Mouse (Mus musculus): ENCODE measurements around the gene Pabpn1l.

Pabpn1l gene

DNA sequence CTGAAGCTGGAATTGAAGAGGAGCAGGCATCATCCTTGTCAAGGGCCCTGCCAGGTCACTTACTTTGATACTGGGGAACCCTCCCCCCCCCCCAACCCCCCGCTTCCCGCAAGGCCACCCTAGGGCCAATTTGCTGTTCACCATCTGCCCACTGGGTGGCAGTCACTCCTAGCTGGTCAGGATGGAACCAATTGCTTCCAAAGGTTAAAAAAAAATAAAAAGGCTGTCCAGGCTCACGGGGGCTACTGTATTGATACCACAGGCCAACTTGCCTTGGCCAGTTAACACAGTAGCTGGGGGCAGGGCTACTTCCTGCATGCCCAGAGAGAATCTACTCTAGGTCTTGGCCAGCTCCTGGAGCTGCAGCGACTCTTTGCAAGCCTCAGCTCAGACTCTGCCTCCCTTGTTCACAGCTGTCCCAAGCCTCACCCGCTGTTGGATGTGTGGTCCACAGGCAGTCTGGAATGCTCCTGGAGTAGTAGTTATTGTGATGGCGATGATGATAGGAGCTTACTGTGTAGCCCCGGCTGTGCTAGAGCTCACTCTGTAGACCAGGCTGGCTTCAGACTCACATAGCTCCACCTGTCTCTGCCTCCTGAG lies 4.5 kb downstream of the Pabpn1l start:
- peak; percentile 67 to 88 for DNase-seq (ENCODE audit: low spot score in 2 of 2)

DNA sequence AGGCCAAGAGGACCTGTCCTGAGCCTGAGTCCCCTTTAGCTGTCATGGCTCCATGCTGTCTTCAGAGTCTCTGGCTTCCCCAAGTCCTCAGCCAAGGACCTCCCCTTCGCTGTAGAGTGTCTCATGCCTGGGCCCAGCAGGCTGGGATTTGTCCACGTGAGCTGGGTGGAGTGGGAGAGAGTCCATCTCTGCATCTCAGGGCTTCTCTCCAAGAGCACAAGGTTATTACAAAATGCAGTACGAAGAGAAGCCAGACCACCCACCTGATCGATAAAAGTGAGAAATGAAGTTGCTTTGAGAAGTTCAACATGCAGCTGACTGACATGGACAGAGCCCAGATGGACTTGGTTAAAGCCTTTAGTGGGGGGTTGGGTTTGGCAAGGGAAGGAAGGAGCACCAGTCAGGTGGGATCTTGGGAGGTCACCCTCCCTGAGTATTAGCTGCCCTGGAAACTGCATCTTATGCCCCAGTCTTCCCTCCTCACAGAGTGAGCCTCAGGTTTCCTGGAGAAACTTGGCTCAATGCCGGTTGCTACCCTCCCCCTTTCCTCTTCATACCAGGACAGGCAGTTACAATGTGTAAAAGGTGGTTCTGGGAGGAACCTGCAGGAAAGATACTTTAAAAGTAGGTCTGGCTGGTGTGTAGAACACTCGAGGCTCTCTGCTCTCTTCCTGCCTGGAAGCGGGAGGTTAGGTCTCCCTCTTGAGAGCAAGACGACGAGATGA lies 6.2 kb downstream of the Pabpn1l start:
- peak in 1 of 2 experiments; percentile 50 for DNase-seq (ENCODE audit: low spot score in 2 of 2)

DNA sequence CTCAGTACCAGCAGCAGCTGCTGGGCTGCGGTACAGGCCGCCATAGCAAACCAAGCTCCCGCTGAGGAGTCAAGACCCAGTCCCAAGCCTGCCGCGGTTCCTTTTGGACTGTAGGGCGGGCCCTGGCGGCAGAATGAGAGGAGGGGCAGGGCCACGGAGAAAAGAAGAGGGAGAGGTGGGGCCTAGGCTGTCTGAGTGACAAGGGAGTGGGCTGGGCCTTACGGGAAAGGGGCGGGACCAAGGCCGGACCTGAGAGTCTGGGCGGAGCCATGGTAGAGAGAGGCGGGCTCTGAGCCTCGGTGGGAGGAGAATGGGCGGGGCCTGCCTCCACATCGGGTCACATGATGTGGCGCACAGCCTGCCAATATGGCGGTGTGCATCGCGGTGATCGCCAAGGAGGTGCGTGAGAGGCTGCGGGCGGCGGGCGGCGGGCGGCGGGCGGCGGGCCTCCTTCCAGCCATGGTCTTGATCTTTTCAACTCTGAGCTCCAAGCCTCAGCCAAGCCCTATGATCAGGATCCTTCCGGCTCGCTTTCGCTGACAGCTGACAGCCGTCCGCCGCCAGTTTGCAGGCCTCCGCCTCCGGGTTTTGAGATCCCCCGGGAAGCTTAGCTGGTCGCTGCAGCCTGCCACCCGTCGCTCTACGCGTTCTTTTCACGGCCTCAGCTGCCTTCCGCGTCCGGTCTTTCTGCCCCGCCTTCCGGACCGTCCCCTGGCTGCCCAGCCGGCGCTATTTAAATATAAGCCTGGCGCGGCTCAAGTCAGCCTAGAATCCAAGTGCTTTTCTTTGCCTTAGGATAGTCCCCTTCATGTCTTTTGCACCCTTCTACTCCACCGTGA lies 11.0 kb downstream of the Pabpn1l start, which contains the start of the genes Galns and Trappc2l:
Galns (minus strand) TSS at position 169 of the 839 bp plus-strand sequence.
Trappc2l (plus strand) TSS at position 346 of the 839 bp plus-strand sequence.
- DNase-seq (ENCODE audit: low spot score in 2 of 2): peak; percentile 93 to 96

DNA sequence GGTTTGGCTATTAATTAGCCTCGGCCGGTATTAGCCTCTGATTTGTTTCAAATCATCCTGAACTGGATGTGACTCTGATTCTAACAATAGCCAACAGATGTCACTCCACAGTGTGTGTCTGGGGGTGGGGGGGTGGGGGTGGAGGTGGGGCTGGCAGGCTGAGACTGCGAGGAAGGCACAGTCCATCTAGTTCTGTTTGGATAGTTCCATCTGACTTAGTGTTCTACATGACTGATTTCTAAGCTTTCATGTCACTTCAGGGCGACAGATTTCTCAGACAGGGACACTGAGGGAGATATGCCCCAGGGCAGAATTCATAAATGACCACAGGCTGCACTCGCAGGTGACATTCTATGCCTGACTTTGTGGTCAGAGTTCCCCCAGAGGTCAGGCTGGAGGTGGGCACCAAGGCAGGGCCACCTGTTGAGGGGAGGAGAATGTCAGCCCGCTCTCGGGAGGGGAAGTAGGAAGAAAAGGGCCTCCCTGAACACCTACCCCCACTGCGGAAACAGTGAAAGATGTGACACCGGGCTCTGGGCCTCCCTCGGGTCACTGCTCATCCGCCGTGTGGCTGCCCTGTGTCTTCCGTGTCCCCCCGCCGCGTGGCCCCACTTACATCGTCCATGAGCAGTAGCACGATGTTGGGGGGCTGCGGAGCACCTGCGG lies 11.8 kb downstream of the Pabpn1l start:
- no peak for DNase-seq (ENCODE audit: low spot score in 2 of 2)

DNA sequence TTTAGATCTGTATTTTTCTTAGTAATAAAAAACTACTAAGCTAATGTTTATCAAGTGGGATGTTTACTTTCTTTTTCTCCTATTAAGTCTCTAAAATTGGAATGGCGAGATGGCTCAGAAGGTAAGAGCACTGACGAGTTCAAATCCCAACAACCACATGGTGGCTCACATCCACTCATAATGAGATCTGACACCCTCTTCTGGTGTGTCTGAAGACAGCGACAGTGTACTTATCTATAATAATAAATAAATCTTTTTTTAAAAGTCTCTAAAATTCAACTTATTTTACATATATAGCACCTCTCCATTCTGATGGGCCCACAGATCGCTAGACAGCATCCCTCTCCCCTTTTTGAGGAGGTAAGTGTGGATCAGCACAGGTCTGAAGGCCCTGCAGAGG lies 12.3 kb downstream of the Pabpn1l start:
- DNase-seq (ENCODE audit: low spot score in 2 of 2): no peak

DNA sequence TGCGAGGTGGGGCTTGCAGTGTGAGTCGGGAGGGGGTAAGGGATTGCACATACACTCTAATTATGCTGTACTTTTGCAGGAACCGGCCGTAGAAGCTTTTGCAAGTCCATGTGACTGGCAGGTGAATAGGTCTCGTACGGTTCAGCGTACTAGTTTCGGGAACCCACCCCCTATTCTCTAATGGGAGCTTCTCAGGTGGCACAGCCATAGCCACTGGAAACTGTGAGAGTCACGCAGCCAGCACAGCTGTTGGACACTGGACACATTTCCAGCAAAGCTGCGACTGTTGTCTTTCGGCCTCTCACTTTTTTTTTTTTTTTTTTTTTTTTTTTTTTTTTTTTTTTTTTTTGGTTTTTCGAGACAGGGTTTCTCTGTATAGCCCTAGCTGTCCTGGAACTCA lies 15.7 kb downstream of the Pabpn1l start:
- DNase-seq (ENCODE audit: low spot score in 2 of 2): no peak

DNA sequence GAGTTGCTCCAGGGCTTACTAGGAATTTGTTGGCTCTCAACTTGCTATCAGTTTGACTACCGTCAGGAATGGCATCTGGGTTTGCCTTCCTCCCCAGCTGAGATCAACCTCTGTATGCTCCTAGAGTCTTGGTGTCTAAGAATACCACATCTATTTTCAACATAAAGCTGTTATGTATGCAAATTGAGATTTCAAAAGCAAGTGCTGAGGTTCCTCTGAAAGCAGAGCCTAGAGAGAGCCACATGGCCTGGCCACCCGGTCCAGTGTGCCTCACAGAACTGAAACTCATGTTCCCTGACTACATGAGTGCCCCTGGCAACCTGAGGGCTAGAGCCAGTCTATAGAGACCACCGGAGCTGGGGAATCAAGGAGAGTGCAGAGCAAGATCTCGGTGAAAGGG lies 17.2 kb downstream of the Pabpn1l start:
- no peak for DNase-seq (ENCODE audit: low spot score in 2 of 2)

DNA sequence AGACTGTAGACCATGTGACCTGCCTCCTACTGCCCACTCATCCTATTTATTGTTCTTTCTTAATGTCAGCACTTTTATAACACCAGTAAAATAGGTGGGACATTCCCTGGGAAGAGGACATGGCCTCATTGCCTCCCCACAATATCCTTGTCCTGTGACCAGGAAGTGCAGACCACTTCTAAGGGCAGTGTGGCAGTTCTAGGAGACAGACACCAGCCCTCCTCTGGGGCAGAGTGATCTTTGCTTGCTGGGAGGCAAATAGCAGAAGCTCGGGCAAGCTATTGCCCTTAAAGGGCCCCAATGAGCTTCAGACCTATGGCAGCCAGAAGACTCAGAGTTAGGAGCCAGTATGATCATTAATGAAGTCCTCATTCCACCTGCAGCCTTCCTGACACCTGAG lies 17.9 kb downstream of the Pabpn1l start:
- DNase-seq (ENCODE audit: low spot score in 2 of 2): no peak

DNA sequence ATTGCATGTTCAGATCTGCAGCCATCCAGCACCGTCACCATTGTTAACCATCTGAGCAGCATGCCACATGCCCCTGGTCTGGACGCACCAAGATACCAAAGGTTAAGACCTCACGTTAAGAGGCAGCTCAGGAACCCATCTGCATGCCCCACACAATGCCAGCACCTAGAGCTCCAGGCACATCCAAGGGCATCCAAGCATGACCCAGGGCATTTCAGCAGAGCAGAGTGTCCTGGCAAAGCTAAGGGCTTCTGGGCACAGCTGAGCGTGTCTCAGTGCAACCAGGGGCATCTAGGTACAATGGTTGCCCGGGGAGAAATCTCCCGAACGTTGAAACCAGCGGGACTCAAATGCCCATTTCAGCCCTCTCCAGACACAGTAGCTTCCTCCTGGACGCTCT lies 21.9 kb downstream of the Pabpn1l start:
- no peak for DNase-seq (ENCODE audit: low spot score in 2 of 2)

DNA sequence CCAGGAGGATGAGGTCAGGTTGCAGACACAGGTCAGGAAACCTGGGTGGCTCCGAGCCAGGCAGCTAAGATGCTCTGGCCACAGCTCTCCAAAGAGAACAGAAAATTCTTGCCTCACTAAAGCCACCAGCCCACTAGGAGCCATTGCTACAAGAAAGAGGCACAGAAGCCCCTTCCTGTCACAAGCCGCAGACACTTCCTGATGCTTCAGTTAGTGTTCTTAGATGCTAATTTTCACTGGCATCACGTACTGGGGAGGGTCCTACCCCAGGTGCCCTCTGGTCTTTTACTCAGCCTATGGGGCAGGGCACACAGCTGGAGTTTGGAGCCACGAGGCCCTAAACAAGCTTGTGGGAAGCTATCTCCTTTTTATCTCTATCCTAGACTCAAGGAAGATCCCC lies 26.5 kb downstream of the Pabpn1l start:
- DNase-seq (ENCODE audit: low spot score in 2 of 2): no peak

DNA sequence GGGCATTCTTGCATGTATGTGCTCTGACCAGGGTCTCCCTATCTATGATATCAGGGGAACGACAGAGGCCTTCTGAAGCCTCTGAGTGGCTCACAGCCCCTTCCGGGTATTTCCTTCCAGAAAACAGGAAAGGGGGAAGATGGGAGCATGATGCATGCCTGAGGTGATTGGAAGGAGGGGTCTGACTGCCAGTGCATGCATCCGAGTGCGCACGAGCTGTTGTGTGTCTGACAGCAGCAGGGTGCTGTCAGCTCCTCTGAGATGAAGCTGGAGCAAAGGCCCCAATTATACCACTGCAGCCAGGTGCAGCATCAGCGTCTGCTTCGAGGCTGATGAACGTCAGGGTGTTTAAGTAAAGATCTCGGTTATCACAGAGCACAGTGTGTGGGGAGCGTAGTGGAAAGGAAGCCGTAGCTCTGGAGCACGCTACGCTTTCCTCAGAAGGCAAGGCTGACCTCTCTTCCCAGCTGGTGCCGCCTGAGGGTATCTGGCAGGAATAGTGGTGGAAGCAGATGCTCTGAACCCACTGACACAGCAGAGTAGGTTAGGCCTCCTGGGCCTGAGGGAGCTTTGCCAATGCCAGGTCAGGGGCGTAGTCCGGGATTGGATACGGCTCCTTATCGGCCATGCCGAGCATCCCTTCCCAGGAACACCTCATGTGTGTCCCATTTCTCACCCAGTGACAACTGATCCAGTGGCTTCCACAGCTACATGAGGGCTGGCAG lies 28.6 kb downstream of the Pabpn1l start:
- DNase-seq (ENCODE audit: low spot score in 2 of 2): no peak

DNA sequence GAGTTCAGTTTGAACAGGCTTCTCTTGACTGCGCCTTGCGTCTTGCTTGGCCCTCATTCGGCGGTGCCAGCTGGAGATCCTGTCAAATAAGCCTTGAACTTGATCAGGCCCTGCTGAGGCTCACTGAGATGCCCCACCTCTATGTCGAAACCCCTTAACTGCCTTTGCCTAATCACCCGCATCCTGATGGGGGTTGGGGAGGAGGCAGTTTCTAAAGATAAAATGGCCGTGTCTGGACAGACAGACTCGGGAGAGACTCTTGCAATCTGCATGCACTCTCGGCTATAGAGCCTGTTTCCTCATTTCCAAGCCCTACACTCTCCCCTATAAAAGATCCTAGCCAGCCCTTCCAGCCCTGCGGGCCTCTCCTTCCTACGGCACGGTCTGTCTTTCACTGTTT lies 29.3 kb downstream of the Pabpn1l start:
- DNase-seq (ENCODE audit: low spot score in 2 of 2): no peak

DNA sequence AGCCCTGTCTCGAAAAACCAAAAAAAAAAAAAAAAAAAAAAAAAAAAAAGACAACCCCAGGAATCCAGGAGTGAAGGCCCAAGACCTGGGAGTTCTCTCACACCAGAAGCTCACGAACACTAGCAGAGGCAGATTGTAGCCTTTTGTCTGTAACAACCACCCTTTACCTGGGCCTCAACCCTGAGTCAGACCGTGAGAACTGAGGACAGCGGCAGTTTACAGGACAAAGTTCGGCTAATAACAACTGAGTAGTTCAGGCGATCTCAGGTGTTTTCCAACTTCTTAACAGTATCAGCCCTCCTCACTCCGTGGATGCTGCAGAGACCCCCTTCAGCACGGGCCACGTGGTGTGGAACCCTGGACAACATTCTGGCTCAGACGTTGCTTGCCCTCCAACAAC lies 35.8 kb downstream of the Pabpn1l start:
- DNase-seq (ENCODE audit: low spot score in 2 of 2): no peak

DNA sequence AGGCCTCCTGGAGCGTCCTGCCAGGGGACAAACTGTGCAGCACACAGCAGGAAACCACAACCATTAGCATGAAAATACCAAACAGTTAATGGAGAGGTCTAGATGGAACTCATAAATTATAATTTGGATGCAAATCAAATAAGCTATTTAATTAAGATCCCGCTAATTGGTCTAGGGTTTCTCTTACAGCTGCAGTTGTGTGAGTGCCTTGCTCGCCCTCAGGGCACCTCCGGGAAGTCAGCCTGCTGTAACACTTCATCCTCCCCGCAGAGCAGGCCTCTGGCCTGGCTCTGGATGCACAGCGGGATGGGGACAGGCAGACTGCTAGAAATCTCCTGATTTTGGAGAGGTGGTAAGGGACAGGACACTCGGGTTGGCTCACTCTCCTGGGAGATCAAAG lies 36.4 kb downstream of the Pabpn1l start:
- no peak for DNase-seq (ENCODE audit: low spot score in 2 of 2)

DNA sequence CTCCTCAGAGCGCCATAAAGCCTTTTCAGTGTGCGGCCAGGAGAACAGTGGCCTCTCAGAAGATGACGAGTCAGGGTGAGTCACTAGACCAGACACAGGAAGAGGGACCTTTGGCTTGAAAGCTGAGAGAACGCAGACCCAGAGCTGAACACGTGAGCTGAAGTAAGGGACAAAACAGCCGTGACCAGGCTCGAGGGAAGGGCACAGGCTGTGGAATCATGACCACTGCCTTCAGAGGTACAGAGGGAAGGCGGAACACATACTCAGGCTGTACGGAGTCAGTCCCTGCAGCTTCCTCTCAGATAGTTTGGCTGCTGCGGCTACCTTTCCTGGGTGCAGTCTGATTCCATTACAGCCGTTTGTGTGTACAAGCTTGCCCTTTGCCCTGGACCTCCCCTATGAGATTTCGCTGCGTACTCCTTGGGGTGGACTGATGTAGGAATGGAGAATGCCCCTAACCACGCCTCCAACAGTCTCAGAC lies 37.1 kb downstream of the Pabpn1l start:
- no peak for DNase-seq (ENCODE audit: low spot score in 2 of 2)

DNA sequence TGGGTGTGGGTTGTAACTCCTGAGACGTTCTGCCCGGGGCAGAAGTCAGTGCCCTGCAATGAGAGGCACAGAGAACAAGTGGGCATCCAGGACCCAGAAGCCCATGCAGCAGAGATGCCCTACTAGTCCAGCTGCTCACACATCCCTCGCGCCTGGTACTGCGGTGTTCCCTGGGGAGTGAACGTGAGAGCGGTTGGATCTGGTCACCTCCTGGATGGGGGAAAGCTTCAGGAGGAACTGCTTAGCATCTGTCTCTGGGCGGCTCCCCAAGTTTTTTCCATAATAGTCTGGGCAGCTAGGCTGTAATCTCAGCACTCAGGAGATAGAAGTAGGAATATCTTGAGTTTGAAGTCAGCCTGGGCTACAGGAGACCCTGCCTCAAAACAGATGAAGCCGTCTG lies 37.6 kb downstream of the Pabpn1l start:
- no peak for DNase-seq (ENCODE audit: low spot score in 2 of 2)

DNA sequence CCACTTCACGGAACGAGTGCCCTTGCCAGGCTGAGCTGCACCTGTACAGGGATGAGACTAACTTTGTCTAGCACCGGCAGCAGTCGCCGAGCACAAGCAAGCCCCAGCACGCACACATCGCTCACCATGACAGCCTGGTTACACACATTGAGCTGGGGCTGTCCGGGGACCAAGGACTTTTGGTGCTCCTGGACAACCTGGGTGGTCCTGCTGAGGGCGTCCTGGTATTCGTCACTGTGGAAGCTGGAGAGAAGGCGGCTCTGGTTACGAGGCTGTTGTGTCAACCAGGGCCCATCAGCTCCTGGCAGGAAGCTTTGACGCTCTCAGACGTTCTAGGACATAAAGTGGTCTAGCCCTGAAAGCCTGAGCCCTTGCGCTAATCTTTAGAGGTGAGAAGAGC lies 41.6 kb downstream of the Pabpn1l start:
- no peak for DNase-seq (ENCODE audit: low spot score in 2 of 2)

DNA sequence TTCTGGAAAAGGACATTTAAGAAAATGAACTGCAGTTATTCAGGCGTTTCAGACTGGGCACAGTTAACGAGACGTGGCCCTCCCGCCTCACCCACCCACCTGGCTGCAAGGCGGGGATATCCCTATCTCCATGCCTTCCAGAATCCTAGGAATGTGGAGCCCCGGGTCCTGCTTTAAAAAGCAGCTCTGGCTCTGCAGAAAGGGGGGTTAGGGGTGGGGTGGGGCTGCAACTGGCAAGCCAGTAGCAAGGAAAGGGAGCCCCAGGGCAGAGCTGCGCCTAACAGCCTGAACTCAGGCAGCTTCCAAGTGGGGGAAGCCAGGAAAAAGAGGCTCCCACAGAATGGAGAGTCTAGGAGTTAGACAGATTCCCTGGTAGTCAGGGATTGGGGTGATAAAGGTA lies 43.3 kb downstream of the Pabpn1l start:
- no peak for DNase-seq (ENCODE audit: low spot score in 2 of 2)

DNA sequence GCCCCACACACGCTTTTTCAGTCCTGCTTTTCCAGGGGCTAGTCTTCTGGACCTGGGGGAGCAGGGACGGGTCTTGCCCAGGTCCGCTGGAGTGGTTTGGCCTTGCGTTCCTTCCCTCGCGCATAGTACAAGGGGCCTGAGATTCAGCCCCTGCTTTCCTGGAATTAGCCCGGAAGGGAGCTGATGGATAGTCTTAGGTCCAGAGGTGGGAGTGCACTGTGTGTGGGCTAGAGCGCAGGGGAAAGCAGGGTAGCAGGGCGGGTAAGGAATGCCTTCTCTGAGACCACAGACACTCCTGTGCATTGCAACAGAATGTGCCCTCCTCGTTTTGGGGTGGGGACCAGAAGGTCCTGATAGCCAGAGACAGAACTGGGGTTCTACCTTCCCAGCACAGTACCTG lies 45.4 kb downstream of the Pabpn1l start:
- DNase-seq (ENCODE audit: low spot score in 2 of 2): no peak

DNA sequence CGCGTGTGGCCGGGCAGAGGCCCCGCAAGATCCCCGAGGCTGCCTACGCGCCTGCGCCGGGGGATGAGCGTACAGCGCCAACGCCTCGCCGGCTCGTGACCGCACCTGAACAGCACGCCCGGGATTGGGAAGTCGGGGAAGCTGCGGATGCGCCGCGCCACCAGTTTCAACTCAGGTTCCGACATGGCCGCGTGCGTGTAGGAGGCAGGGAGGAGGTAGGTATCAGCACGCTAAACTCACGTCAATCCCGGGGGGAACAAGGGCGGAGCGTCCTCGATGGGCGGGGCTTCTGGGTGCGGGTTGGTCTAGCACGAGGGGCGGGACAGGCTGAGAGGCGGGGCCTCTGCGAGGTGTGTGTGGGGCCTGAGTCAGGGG lies 45.9 kb downstream of the Pabpn1l start, which contains the start of gene Aprt:
Aprt (minus strand) TSS at position 262 of the 375 bp plus-strand sequence.
- peak; percentile 89 to 97 for DNase-seq (ENCODE audit: low spot score in 2 of 2)
